Mouse (Mus musculus): ENCODE measurements at regions not wholly inside any gene's neighbourhood (a gene's known extent, or its start where the extent isn't known, plus 50 kb on each side); places are given as distances from the start of the nearest gene placed in this dataset.

DNA sequence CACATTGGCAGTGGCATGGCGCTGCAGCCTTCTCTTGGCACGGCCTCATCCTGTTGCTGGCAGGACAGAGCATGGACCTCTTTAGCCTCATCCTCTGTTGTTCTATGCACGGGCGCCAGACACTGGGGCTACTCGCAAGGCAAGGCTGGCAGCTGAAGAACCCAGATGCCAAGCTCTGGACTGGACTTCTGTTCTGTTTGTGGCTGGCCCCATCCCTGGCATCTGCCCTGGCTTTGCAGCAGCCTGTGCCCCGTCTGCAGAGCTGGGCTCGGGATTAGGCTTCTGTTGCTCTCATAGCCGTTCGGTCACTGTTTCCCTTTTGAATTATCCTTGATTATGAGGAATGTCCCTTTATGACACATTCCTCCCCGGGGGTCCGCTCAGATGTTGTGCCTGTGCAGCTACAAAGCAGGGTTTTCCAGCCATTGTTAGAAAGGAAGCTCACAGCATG, 214.6 kb upstream of the Tbc1d5 start:
- DNase-seq: no peak

DNA sequence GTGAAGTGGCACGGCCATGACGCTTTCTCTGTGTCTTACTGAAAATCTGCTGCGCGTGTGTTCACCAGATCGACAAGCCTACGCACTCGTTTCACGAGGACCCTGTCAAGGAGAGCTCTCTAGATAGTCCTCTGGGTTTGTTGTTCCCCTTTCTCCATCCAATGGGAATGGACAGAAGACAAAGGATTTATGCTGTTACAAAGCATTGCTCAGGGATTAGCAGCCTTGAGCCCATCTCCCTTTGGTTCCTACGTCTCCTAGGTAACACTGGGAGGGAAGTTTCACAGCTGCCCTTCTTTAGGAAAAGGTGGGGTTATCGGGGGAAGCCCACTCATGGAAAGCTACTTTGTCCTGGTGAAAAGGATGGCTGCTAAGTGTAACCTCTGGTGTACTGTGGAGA, 212.7 kb upstream of the Tbc1d5 start:
- DNase-seq: no peak

DNA sequence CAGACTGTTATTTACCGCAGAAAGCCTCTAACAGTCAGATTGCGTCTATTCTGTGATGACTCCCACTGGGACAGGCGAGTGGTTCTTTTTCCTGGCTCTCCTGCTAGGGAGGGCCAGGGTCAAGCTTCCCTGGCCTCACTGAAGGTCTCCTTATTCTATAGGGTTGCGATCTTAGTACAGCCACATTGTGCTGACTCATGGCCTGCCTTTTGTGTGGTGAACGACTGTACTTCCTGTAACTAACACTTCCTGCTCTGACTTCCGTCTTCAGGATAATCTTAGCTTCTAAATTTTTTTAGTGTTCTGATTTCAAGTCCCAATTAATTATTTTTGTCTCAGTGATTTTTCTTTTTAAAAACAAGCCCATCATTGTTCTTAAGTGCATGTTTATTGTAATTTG, 203.4 kb upstream of the Tbc1d5 start:
- DNase-seq: peak in 1 of 2 experiments; percentile 8

DNA sequence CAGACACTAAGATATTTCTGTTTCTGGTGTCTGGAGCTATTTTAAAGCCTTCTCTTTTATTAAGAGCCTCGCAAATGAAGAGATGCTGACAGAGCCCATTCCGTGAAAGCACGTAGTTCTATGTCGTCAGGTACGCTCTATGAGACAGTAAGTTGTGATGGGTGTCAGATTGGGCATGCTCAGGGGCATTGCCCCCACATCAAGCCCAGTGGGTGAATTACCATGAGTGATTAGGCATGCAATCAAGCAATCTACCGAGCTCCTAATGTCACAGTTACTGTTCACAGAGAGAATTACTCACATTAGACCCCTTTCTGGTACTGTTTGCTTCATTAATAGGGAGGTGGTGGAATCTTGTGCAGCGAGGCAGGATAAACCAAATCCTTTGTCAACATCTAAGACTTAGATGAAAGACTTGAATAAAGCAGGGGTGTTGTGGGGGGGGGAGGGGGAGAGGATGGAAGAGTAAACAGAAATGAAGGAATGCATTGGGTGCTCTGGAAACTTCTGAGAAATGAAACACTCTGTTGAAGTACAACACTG, 192.9 kb upstream of the Tbc1d5 start:
- DNase-seq: no peak

DNA sequence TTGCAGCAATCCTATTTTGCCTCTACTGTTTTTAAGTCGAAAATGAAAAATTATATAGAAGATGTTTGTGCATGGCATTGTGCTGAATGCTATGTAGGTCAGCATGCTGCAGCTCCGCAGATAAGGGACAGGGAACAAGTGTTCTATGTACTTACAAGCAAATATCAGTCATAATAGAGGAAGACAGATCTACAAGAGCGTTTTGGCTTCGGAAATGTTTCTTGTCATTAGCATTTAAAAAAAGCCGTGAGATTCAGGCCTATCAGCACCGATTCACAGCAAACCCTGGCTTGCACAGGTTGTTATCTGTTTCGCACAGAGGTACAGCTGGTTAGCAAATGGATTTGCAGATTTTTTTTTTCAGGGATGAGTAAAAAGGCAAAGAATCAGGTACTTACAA, 191.8 kb upstream of the Tbc1d5 start:
- no peak for DNase-seq

DNA sequence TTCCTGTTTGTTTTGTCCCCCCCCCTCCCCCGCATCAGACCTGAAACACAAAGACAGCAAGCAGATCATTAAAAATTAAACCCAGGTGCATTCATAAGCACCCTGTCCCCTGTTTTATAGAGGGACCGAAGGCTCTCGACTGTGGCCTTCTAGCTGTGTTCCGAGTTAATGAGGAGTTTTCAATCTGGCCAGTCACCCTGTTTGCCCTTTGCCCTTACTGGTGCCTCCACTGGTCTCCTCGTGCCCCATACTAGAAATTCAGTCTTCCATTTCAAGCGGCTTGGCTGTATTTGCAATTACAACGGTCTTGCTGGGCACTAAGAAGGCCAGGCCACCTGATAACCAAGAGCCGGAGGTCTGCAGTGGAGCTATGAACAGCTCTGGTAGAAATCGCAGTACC, 190.9 kb upstream of the Tbc1d5 start:
- DNase-seq: no peak

DNA sequence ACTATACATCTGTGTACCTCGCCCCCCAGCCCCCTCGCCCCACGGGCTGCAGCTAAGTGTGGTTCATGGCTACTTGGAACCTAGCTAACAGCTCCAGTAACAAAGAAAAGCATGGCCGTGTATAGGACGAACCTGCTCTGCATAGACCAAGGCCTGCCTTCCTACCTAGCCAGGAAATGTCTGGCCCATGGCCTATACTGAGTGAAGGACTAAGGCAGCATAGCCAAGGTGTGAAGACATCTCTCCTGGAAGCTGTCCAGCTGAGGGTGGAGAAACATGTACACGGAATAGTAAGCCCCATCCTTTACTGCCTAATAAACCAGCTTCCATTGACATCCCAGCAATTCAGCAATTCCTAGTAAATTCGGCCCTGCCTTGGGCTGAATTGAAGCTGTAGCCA, 183.6 kb upstream of the Tbc1d5 start:
- DNase-seq: no peak

DNA sequence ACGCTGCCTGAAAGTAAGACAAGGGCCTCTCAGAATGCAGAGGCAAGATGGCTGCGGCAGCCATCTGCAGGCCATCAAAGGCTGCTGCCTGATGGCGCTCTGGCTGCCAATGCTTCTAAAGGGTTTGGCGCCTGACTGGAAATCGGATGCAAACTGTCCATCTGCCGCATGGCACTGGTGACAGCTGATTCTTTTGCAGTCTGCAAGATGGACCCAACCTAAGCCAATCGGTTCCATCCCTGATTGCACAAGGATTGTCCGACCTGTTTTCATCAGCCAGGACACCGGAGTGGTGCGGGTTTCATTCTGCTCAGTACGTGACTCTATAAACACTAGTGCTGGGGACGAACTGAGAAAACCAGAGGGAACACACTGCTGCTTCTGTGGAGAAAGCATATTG, 183.1 kb upstream of the Tbc1d5 start:
- DNase-seq: no peak

DNA sequence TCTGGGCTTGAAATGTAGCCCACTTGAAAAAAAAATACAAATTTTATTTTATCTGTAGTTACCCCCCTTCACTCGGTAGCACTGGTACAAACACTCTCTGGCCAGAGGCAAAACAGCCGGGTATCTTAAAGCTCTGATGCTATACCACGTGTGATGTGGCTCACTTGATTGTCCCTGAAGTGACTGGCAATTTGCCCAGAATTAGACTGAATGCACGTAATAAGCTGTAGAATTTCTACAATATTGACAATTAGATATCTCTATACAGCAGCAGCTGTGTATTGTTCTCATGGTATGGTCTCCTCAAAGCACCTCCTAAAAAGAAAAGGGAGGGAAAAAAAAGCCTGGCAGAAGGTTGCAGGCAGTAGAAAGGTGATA, 179.2 kb upstream of the Tbc1d5 start:
- DNase-seq: no peak

DNA sequence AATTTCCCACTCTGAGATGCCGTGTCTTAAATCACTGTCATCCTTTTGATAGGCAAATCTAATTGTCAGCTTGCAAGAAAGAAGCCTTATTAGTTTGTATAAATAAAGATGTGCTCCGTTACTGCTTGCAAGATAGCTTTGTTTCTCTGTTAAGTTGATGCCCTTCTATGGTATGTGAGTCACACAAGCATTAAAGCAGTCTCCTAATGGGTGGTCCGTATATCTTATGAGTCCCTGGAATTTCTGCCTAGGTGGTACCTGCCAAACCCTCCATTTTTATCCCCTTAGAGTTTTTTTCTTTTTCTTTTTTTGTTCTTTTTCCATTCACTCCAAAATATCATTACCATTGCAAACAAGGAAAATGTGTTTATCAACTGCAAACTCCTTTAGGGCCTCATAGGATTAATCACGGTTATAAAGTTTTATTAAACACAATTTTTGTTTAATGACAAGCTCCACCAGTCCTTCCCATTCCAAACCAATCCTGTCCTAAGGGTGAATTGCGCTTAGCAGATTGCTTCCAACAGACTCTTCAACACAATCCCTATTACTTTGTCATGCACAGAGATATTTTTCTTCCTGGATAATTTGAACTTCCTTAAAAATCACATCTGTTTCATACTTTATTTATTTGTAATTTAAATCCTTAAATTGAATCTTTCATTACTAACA, 178.7 kb upstream of the Tbc1d5 start:
- DNase-seq: no peak

DNA sequence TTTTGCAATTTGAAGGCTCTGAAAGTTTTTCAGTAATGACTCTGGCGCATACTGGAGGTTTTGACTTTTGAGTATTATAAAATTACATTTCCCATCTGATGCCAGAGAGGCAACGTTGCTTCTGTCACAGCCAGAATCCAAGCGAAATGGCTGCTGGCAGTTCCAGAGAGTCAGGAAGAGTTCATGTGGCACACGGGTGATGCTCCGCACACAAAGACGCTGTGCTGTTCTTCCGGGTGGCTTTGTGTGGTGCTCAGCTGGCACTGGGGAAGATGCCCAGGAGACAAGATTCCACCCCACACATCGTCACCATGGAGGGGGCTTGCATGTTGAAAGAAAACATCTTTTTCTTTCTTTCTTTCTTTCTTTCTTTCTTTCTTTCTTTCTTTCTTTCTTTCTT, 177.3 kb upstream of the Tbc1d5 start:
- no peak for DNase-seq

DNA sequence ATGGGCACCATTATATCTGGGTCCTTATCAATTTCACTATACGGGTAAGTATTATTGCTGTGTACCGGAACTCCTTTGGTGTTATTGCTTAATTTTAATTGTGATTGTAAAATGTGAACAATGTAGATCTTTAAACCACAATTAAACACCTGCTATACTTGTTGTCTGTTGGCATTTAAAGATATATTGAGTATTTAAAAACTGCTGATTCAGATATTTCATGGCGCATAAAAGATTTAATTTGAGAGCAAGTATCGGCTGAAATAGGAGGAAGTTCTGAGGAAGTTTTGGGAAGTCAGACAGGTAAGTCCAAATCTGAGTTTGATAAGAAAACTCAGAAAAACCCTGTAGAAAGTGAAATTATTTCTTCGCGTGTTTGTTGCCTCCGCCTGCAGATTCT, 142.7 kb upstream of the Tbc1d5 start:
- DNase-seq: no peak

DNA sequence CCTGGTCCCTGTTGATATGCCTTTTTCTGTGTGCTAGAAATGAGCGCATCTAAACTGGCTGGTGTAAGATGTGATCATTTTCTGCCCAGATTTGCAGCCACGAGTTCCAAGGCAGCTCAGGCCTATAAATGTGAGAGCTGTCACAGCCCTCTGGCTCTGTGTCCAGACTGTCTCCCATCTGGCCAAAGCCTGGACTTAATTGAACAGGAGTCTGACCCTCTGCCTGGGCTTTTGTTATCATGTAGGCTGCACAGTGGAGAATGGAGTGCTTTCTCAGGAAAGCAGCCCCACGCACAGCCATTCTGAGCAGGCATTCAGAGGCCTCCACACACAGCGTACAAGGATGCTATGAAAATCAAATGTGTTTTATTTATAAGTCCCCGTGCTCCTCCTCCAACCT, 141.9 kb upstream of the Tbc1d5 start:
- no peak for DNase-seq

DNA sequence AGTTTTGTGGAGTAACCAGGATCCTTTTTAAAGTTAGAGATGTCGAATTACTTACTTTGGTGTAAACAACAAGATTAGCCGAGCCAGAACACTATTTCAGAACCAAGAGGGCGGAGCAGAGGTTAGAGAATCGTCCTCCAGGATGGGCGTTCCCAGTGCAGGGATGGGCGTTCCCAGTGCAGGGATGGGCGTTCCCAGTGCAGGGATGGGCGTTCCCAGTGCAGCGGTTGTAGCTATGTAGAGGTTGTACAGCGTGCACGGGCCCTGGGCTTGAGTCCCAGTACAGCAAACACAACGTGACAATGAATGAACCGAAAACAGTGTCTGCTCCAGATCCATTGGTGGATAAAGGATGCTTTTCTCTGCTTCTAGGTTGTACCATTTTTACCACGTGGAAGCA, 125.8 kb upstream of the Tbc1d5 start:
- no peak for DNase-seq

DNA sequence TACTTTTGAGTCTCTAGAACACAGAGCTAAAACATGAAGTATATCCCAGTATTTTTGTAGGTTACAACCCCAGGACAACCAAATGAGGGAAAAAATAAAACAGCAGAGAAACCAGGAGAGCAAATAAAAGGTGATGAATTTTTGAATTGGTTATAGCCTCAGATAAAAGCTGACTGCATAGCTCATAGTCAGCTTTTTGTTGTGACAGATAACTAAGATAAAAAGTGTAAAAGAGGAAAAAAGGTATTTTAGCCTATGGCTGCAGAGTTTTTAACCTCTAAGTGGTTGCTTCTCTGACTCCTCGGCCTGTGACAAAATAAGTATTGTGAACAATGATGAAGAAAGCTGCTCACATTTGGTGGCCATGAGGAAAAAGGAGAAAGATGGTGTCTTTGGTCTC, 111.6 kb upstream of the Tbc1d5 start:
- DNase-seq: no peak

DNA sequence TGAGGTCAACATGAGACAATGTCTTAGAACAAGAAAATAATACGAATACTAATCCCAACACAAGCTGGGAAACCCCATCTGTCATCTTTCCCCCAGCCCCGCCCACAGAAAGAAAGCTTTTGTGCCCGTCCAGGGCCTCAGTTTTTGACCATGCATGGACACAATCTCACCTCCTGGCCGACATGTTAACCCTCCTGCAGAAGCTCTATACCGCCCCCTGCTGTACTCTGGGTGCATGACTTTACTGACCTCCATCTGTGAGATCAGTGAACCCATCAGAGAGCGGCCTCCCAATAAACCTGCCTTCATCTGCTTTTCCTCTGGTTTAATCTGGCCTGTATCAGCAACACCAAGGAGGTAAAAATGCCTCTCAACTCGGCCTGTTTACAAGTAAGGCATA, 109.6 kb upstream of the Tbc1d5 start:
- peak; percentile 58 to 68 for DNase-seq

DNA sequence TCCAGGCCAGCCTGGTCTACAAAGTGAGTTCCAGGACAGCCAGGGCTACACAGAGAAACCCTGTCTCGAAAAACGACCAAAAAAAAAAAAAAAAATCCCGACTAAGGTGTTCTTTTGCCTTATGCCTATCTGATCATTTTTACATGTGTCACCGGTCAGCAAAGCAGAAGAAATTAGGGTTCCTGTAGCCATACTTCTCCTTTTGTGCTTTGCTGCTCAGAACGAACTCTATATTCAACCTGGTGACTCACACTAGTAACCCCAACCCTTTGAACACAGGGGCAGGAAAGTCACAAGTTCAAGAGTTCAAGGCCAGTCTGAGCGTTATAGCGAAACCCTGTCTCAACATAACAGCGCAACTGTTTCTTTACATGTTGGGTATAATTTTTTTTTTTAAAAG, 108.7 kb upstream of the Tbc1d5 start:
- DNase-seq: no peak

DNA sequence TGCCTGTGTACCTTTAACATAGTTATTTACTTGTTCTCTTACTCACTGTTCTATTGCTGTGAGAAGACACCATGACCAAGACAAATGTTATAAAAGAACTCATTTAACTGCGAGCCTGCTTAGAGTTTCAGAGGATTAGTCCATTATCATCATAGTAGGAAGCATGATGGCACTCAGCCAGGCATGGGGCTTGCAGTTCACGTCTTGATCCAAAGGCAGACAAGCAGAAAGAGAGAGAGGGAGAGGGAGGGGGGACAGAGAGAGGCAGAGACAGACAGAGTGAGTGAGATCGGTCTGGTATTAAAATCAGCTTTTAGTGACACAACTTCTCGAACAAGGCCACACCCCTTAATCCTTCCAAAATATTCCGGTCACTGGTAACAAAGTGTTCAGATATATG, 106.2 kb upstream of the Tbc1d5 start:
- DNase-seq: no peak

DNA sequence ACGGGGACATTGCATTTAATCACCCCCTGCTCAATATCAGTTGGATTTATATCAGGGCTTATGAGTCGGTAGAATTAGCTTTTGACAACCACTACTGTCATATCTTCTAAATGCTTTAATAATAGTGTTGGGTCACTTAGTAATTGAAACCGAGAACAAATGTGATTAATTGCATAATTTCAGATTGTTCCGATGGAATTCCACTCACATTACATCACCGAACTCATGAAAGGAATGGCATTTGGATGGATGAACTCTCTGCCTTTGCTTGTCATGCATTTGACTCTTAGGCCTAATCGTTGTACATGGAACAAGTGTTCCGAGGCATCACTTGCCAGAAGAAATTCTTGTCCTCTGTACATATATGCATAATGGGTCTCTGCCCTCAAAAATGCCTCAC, 99.6 kb upstream of the Tbc1d5 start:
- DNase-seq: no peak

DNA sequence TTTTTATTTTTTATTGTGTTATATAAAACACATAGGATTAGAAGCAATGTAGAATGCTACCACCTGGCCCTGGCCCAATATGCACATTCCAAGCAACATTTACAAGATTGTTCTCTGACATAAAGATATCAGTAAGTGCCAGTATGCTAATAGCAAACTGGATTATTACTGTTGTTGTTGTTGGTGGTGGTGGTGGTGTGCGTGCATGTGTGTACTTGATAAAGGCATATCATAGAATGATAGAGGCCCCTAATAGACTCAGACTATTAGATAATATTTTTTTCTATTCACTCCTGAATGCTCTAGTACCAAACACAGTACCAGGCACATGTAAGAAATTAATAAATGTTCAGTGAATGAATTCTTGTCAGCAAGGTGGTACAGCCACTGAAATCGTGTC, 98.9 kb upstream of the Tbc1d5 start:
- DNase-seq: no peak

DNA sequence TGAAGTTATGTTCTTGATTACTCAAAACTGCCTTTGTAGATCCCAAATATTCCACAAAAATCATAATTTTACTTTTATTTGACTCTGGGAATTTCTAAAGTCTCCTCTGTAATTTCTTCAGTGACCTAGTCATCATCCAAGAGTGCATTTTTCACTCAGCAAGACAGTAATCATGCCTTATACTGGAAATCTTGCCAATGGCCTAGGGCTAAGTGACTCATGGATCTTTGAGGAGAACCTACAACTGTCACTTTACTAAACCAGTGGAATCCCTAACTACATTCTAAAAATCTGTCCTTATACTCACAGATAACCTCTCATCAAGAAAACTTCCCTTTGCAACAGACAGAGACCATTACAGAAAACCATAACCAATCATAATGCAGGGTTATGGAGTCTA, 98.0 kb upstream of the Tbc1d5 start:
- no peak for DNase-seq

DNA sequence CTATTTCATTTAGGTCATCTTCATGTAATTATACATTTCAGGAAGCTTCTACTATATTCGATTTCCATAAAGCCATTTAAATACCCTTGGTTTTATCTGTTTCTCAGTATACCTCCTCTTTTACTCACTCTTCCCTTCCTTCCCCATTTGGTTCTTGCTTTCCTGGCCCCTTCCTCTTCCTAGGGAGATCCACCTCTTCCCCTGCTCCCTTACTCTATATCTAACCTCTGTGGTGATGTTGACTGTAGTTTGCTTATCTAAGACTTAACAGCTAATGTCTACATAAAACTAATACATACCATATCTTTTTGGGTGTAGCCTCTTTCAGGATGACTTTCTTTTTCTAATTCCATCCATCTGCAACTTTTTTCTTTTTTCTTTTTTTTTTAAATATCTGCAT, 92.9 kb upstream of the Tbc1d5 start:
- DNase-seq: no peak

DNA sequence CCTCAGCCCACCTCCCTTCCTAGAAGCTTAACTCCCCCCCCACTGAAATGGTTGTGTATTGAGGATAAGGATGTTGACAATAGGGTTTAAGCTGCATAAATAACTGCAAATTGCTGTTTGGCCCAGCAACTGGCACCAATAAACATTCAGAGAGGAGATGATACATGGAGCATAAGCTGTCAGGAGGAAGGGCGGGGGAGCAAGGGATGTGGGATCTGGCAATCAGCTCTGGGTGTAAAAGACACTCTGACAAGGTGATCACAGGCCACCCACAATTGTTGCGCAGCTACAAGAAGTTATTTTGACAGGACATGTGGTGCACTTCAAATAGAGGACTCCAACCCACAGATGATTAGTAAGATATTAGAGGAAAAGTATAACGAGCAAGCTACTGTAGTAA, 83.8 kb upstream of the Tbc1d5 start:
- no peak for DNase-seq

DNA sequence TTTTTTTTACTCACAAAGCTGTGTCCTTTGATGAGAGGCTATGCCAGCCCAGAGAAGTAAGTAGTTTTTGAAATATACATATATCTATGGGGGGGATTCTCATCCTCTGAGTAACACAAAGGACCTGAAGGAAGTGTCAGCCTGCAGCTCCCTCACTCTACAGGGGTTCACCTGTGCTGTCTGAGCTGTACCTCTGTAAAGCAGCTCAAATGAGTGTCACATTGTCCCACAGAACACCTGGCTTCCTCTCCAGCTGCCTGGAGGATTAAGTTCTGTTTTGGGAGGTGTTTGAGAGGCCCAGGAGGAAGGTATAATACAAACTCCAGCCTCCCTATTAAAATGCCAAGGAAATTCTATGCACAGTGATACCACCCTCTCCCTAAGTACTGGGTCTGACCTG, 83.3 kb upstream of the Tbc1d5 start:
- DNase-seq: no peak

DNA sequence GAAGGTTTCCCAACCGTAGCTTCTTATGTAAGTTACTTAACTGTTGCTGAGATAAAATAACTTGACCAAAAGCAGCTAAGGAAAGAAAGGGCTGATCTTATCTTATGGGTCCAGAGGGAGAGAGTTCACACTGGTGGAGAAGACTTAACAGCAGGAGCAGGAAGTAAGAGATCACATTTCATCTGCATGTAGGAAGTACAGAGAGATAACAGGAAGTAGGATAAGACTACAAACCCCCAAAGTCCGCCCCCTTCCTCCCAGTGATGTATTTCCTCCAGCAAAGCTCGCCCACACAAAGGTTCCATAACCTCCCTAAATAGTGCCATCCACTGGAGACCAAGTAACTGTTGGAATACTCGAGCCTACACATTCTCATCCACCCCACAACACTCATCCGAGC, 79.2 kb upstream of the Tbc1d5 start:
- DNase-seq: peak in 1 of 2 experiments; percentile 17
